Mouse (Mus musculus): Measurements from ENCODE around the gene Tiprl. TPM values are rescaled to one million over a fixed set of nuclear protein-coding genes. Genes with fewer than 3 reads are reported as not detected.

Tiprl gene
- polyA plus RNA-seq, 1 experiment from 2014 or later = 89.2 TPM

GRCm38 (mm10) chr1:165190068-165190467, 46.7 kb downstream of the Tiprl start:
- 73% methylated on average over 6 of the region's 6 CpGs for WGBS
- H3K4me3 ChIP-seq (replicated peaks) = no peak overlapping the region
- no peak overlapping the region for H3K9ac ChIP-seq

GRCm38 (mm10) chr1:165188806-165189580, 47.8 kb downstream of the Tiprl start:
- H3K4me2 ChIP-seq = no peak overlapping the region
- no peak overlapping the region for H3K4me3 ChIP-seq (replicated peaks)
- ATAC-seq (ENCODE audit: insufficient read depth, low FRiP score, low read depth) = no peak
- no peak overlapping the region for H3K27ac ChIP-seq
- no peaks in the 10 kb centered on the region for H3K36me3 ChIP-seq
- no peak overlapping the region for H3K9ac ChIP-seq
- WGBS = 71% methylated on average over 10 of the region's 10 CpGs
- 0 out of 2 replicates have a peak, but pooled peaks cover 8% of the 10 kb centered on the region for H3K4me1 ChIP-seq
- H3K27me3 ChIP-seq (replicated peaks) = no peaks in the 10 kb centered on the region
- no peaks in the 10 kb centered on the region for H3K9me3 ChIP-seq

More at GRCm38 (mm10) chr1:165190068-165190467, 46.7 kb downstream of the Tiprl start:
- Histone ChIP-seq H3K4me2 (no peak overlapping the region), H3K36me3 (no peaks in the 10 kb centered on the region), H3K9me3 (no peaks in the 10 kb centered on the region), H3K27ac (no peak overlapping the region), H3K27me3 (replicated peaks) (no peaks in the 10 kb centered on the region), H3K4me1 (0 out of 2 replicates have a peak, but pooled peaks cover 8% of the 10 kb centered on the region)
- no peak for ATAC-seq (ENCODE audit: insufficient read depth, low FRiP score, low read depth)

GRCm38 (mm10) chr1:165187357-165187756, 49.4 kb downstream of the Tiprl start:
- Histone ChIP-seq H3K9me3 (no peaks in the 10 kb centered on the region), H3K36me3 (no peaks in the 10 kb centered on the region), H3K4me1 (0 out of 2 replicates have a peak, but pooled peaks cover 8% of the 10 kb centered on the region), H3K4me2 (no peak overlapping the region), H3K4me3 (replicated peaks) (no peak overlapping the region), H3K27ac (no peak overlapping the region), H3K27me3 (replicated peaks) (no peaks in the 10 kb centered on the region), H3K9ac (no peak overlapping the region)
- WGBS = 69% methylated on average over 5 of the region's 5 CpGs
- no peak for ATAC-seq (ENCODE audit: insufficient read depth, low FRiP score, low read depth)

- H3K27ac ChIP-seq = no peak overlapping the region
- H3K9me3 ChIP-seq = no peaks in the 10 kb centered on the region
- 80% methylated on average over 12 of the region's 12 CpGs for WGBS
- no peak overlapping the region for H3K9ac ChIP-seq
- 0 out of 2 replicates have a peak, but pooled peaks cover 4% of the 10 kb centered on the region for H3K36me3 ChIP-seq
- H3K27me3 ChIP-seq (replicated peaks) = no peaks in the 10 kb centered on the region
- no peak for ATAC-seq (ENCODE audit: insufficient read depth, low FRiP score, low read depth)
- no peak overlapping the region for H3K4me3 ChIP-seq (replicated peaks)
- no peak overlapping the region for H3K4me2 ChIP-seq
- H3K4me1 ChIP-seq = 0 out of 2 replicates have a peak, but pooled peaks cover 8% of the 10 kb centered on the region
These were observed 50.3 kb downstream of the Tiprl start for GRCm38 (mm10) chr1:165186491-165186890.

GRCm38 (mm10) chr1:165185116-165185515, 51.7 kb downstream of the Tiprl start:
- no peak overlapping the region for H3K4me2 ChIP-seq
- H3K27me3 ChIP-seq (replicated peaks) = no peaks in the 10 kb centered on the region
- no peak for ATAC-seq (ENCODE audit: insufficient read depth, low FRiP score, low read depth)
- 76% methylated on average over 7 of the region's 7 CpGs for WGBS
- H3K9me3 ChIP-seq = no peaks in the 10 kb centered on the region
- no peak overlapping the region for H3K4me3 ChIP-seq (replicated peaks)
- H3K4me1 ChIP-seq = 0 out of 2 replicates have a peak, but pooled peaks cover 8% of the 10 kb centered on the region
- H3K36me3 ChIP-seq = 0 out of 2 replicates have a peak, but pooled peaks cover 4% of the 10 kb centered on the region
- no peak overlapping the region for H3K27ac ChIP-seq
- no peak overlapping the region for H3K9ac ChIP-seq

- H3K4me2 ChIP-seq = no peak overlapping the region
- H3K4me3 ChIP-seq (replicated peaks) = no peak overlapping the region
- H3K9me3 ChIP-seq = no peaks in the 10 kb centered on the region
- 0 out of 2 replicates have a peak, but pooled peaks cover 4% of the 10 kb centered on the region for H3K36me3 ChIP-seq
- 0 out of 2 replicates have a peak, but pooled peaks cover 4% of the 10 kb centered on the region for H3K4me1 ChIP-seq
- WGBS = 77% methylated on average over 3 of the region's 3 CpGs
- no peak overlapping the region for H3K9ac ChIP-seq
- H3K27ac ChIP-seq = no peak overlapping the region
- no peaks in the 10 kb centered on the region for H3K27me3 ChIP-seq (replicated peaks)
- no peak for ATAC-seq (ENCODE audit: insufficient read depth, low FRiP score, low read depth)
These were observed 52.6 kb downstream of the Tiprl start for GRCm38 (mm10) chr1:165184178-165184577.

- no peak overlapping the region for H3K4me3 ChIP-seq (replicated peaks)
- no peak for ATAC-seq (ENCODE audit: insufficient read depth, low FRiP score, low read depth)
These were observed 53.4 kb downstream of the Tiprl start for GRCm38 (mm10) chr1:165183400-165183799.

GRCm38 (mm10) chr1:165179321-165179720, 57.5 kb downstream of the Tiprl start:
- no peaks in the 10 kb centered on the region for H3K27me3 ChIP-seq (replicated peaks)
- 83% methylated on average over 5 of the region's 5 CpGs for WGBS
- no peak overlapping the region for H3K27ac ChIP-seq
- 0 out of 2 replicates have a peak, but pooled peaks cover 4% of the 10 kb centered on the region for H3K36me3 ChIP-seq
- H3K9me3 ChIP-seq = no peaks in the 10 kb centered on the region
- H3K9ac ChIP-seq = no peak overlapping the region
- no peak overlapping the region for H3K4me2 ChIP-seq
- H3K4me1 ChIP-seq = peaks cover 4% of the 10 kb centered on the region; the same call in 1 of the 2 replicates
- no peak for ATAC-seq (ENCODE audit: insufficient read depth, low FRiP score, low read depth)
- no peak overlapping the region for H3K4me3 ChIP-seq (replicated peaks)

More at GRCm38 (mm10) chr1:165183400-165183799, 53.4 kb downstream of the Tiprl start:
- no peak overlapping the region for H3K4me2 ChIP-seq
- H3K9me3 ChIP-seq = no peaks in the 10 kb centered on the region
- no peak overlapping the region for H3K27ac ChIP-seq
- H3K36me3 ChIP-seq = 0 out of 2 replicates have a peak, but pooled peaks cover 4% of the 10 kb centered on the region
- no peak overlapping the region for H3K9ac ChIP-seq
- no peaks in the 10 kb centered on the region for H3K4me1 ChIP-seq
- no peaks in the 10 kb centered on the region for H3K27me3 ChIP-seq (replicated peaks)
- 68% methylated on average over 6 of the region's 6 CpGs for WGBS

- Histone ChIP-seq H3K4me1 (peaks cover 4% of the 10 kb centered on the region; the same call in 1 of the 2 replicates), H3K4me3 (replicated peaks) (no peak overlapping the region), H3K9me3 (no peaks in the 10 kb centered on the region), H3K27ac (no peak overlapping the region), H3K9ac (no peak overlapping the region), H3K4me2 (no peak overlapping the region), H3K36me3 (0 out of 2 replicates have a peak, but pooled peaks cover 4% of the 10 kb centered on the region), H3K27me3 (replicated peaks) (no peaks in the 10 kb centered on the region)
- no peak for ATAC-seq (ENCODE audit: insufficient read depth, low FRiP score, low read depth)
- WGBS = 54% methylated on average over 6 of the region's 6 CpGs
These were observed 58.7 kb downstream of the Tiprl start for GRCm38 (mm10) chr1:165178075-165178474.

GRCm38 (mm10) chr1:165174059-165174616, 62.7 kb downstream of the Tiprl start:
- no peak for ATAC-seq (ENCODE audit: insufficient read depth, low FRiP score, low read depth)
- no peaks in the 10 kb centered on the region for H3K36me3 ChIP-seq
- no peak overlapping the region for H3K4me3 ChIP-seq (replicated peaks)
- no peaks in the 10 kb centered on the region for H3K27me3 ChIP-seq (replicated peaks)
- 55% methylated on average over 9 of the region's 9 CpGs for WGBS
- peaks cover 4% of the 10 kb centered on the region; the same call in 1 of the 2 replicates for H3K4me1 ChIP-seq
- no peak overlapping the region for H3K9ac ChIP-seq
- H3K4me2 ChIP-seq = no peak overlapping the region
- H3K9me3 ChIP-seq = no peaks in the 10 kb centered on the region
- no peak overlapping the region for H3K27ac ChIP-seq

- ATAC-seq (ENCODE audit: insufficient read depth, low FRiP score, low read depth) = no peak
- Histone ChIP-seq H3K36me3 (no peaks in the 10 kb centered on the region), H3K9me3 (no peaks in the 10 kb centered on the region), H3K4me2 (no peak overlapping the region), H3K27me3 (replicated peaks) (no peaks in the 10 kb centered on the region), H3K27ac (no peak overlapping the region), H3K9ac (no peak overlapping the region), H3K4me3 (replicated peaks) (no peak overlapping the region), H3K4me1 (peaks cover 4% of the 10 kb centered on the region; the same call in 1 of the 2 replicates)
- WGBS = 87% methylated on average over 8 of the region's 8 CpGs
These were observed 65.5 kb downstream of the Tiprl start for GRCm38 (mm10) chr1:165171277-165171676.

GRCm38 (mm10) chr1:165170157-165170556, 66.6 kb downstream of the Tiprl start:
- no peaks in the 10 kb centered on the region for H3K36me3 ChIP-seq
- H3K4me1 ChIP-seq = peaks cover 3% of the 10 kb centered on the region; the same call in 1 of the 2 replicates
- 82% methylated on average over 5 of the region's 5 CpGs for WGBS
- H3K27ac ChIP-seq = no peak overlapping the region
- H3K27me3 ChIP-seq (replicated peaks) = no peaks in the 10 kb centered on the region
- no peak overlapping the region for H3K9ac ChIP-seq
- H3K4me2 ChIP-seq = no peak overlapping the region
- no peaks in the 10 kb centered on the region for H3K9me3 ChIP-seq
- no peak overlapping the region for H3K4me3 ChIP-seq (replicated peaks)
- ATAC-seq (ENCODE audit: insufficient read depth, low FRiP score, low read depth) = no peak
